Mouse (Mus musculus): ENCODE measurements around the gene Rfx4.

DNA sequence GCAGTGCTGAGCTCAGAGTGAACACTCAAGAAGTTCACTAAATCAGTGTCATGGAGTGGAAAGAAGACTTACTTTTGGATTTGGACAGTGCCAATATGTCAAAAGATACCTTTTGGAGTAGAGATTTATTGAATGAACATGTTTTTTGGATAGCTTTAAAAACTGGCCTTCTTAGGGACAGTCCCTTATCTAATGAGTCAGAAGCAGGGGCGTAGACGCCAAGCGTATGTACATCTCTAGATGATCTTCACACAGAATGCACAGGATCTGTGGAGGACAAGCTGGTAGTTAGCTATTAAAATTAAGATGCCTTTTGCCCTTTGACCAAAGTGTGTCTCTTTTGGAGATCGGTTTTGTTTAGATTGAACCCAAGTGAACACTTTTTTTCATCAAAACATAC lies 171.0 kb downstream of the Rfx4 start:
- TF ChIP-seq CTCF (IDR thresholded peaks at IDR 0.05; ENCODE audit: borderline replicate concordance, extremely low read depth, insufficient read depth, insufficient read length), result no peak
- TF ChIP-seq POLR2A (IDR thresholded peaks at IDR 0.05; ENCODE audit: borderline replicate concordance, extremely low read depth, insufficient read depth, insufficient read length, poor library complexity, severe bottlenecking), result no peak
